Mouse (Mus musculus): ENCODE results near the gene Polr1a. TPM values are rescaled to one million over a fixed set of nuclear protein-coding genes. Genes with fewer than 3 reads are reported as not detected.

Gene Polr1a
- total RNA-seq, 2 experiments from 2014 or later = 32.3 to 35.7 TPM

DNA sequence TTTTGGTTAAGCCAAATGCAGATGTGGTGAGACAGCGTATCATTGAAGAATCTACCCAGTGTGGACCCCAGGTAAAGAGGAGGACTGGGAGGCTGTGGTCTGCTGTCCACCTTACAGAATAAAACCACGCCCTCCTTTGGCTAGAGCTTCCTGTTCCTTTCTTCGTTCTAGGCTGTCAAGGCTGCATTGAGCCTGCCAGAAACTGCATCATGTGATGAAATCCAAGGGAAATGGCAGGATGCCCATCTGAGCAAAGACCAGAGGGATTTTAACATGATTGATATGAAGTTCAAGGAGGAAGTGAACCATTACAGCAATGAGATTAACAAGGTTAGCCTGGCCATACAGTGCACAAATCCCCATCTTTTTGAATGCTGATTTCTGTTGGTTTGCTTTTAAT is 41.7 kb downstream of the Polr1a start:
- DNase-seq = peak; percentile 61

DNA sequence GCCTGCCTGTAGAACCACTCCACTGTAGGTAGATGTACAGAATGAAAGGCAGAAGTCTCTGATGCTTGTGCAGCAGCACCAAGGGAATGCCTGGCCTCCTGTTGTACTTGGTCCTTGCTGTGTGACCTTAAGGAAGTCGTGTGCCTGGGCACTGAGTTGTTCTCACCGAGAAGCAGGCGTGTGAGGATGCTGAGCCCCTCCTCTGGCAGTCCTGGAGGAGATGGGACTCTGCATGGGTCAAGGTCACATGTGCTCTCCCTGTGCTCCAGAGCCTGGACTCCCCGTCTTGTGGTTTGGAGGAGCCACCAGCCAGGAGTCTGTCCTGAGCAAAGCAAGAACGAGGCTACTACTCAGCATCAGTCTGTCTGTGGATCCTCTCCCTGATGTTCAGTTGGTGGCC is 42.3 kb downstream of the Polr1a start:
- DNase-seq = no peak

DNA sequence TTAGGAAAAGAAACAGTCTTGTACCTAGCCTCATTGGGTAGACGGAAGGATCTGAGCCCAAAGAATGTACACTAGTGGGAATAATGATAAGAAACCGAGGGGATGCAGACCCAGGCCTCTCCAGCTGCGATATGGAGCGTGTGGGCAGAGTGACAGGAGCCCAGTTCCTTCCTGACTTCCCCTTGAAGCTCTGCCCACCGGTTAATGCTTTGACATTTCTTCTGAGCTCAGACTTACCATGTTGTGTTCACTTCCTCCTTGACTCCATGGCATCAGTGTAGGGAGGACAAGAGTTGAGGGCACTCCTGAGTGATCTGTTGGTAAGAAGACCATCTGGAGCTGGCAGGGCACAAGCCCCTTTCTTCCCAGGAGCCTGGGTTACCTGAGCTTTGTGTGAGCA is 53.3 kb downstream of the Polr1a start:
- no peak for DNase-seq

DNA sequence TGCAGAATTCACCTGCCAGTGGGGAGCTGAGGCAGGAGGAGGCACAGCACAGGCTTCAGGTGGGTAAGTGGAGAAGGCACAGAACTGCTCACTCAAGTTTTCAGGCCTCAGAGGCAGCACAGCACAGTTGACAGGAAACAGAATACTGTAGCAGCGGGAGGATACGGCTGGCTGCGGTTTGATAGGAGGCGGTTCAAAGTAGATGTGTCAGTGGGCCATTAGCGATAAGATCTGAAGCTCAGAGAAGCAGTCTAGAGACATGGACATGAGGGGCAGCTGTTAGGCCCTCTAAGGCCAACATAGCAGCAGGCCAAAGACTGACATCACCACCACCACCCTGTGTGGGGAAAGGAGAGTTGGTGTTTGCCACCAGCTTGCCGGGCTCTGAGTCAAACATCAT is 53.9 kb downstream of the Polr1a start:
- DNase-seq = no peak

DNA sequence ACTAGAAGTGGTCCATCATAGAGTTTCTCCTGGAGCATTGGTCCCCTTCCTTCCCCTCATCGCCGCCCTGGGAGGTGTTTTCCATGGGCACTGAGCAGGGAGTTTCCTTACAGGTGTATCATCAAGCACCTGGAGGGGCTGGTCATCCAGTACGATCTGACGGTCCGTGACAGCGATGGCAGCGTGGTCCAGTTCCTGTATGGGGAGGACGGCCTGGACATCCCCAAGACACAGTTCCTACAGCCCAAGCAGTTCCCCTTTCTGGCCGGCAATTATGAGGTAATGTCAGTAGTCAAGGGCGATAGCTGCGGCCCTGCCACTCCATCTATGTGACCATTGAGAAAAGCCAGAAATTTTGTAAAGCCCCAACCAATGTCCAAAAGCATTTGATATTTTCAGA is 54.7 kb downstream of the Polr1a start:
- no peak for DNase-seq

DNA sequence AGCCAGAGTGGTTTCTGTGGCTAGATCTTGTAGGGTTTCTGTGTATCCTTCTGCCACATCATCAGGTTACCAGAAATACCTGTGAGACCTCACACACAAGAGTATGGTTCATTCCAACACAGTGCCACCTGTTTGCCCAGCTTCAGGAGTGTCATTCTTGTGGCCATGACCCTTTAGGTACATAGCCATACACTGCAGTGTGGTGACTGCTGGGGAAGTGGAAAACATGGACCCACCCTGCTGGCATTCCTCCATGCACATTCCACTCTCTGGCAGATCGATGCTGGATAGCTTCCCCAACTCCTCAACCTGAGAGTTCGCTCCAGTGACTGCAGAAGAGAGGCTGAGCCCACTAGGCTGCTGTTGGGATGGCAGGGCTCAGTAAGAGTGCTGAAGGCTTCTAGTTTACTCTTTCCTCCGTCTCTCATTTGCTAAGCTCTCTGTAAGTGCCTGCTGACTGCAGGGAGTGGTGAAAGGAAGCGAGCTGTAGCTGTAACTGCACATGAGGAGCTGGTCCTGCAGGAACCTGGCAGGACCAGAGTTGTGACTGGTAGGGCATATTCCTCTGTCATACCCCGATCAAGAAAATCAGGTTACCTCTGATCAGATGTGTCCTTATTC is 57.9 kb downstream of the Polr1a start:
- DNase-seq = no peak

DNA sequence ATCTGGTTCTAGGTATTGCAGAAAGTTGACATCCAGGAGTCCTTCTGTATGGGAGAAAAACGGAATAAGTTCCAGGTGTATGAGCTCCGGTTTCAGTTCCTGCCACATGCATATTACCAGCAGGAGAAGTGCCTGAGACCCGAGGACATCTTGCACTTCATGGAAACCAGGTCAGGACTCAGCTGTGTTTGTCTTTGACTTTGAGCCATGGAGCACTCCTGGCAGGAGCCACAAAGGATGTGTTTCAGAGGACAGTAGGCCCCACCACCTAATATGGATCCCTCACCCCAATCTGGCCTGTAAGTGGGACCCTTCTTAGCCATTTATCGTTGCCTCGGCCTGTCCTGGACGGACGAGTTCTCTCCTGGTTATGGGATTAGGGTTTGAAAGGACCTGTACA is 59.0 kb downstream of the Polr1a start:
- DNase-seq = no peak

DNA sequence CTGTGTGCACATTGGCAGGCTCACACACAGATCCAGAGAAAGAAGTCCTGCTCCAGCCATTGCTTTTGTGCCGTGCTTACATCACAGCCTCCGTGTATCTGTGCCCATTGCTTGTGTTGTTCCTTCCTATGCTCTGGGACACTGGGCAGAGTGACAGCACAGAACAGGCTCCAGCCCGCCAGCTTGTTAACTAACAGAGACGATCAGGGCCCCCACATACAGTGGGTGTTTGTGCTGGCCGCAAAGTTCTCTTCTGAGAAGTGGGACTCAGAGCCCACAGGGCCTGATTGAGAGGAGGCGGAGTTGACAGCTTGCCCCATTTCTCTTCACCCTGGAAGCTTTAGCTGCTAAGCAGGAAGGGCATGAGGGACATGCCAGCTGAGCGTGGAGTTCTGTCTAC is 60.6 kb downstream of the Polr1a start:
- DNase-seq = no peak

DNA sequence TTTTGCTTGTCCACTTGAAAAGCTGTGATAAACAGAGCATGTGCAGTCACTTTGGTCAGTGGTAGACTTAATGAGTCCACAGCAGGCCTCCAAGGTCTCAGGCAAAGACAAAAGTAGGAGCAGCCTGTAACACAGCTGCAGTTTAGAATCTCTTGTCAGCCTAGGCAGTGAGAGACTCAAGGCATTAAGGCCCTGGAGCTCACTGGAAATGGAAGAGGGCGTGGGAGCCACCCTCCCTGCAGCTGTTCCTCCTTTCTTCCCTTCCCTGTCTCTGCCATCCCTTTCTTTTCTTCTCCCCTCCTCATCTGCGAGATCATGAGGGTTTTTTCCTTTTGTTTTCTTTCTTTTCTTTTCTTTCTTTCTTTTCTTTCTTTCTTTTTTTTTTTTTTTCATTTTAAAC is 61.3 kb downstream of the Polr1a start:
- DNase-seq = no peak

DNA sequence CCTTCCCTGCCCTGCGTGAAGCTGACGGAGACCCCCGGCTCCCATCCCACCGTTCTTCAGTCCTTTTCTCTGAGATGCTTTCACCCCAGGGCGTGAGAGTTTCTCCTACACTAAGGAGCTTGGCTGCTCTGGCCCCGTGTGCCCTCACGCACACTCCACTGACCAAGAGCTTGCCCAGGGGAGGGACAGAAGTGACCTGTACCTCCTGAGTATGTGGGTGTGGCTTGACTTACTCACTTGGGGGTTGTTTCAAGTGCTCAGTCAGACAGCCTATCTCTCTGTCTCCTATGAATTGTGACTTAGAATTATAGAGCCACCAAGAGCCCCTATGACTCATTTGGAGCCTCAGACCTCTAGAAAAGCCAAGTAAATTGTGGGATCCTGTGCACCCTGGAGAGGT is 67.7 kb downstream of the Polr1a start:
- DNase-seq = no peak

DNA sequence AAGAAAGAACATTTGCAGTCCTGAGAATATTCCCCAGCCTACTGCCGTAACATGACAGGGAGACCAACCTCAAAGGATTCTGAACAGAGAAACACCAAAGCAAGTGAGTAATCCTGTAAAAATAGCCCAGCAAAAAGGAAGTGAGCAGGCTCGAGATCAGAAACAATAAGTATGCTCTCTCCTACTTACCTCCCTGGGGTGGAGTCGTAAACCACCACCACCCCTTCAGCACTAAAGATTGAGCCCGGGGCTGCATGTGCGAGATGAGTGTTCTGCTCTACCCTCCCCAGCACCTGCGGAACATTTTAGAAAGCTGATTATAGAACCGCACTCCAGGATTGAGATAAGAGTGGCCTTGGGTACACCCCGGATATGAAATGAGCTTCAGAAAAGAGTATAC is 71.3 kb downstream of the Polr1a start:
- DNase-seq = no peak

DNA sequence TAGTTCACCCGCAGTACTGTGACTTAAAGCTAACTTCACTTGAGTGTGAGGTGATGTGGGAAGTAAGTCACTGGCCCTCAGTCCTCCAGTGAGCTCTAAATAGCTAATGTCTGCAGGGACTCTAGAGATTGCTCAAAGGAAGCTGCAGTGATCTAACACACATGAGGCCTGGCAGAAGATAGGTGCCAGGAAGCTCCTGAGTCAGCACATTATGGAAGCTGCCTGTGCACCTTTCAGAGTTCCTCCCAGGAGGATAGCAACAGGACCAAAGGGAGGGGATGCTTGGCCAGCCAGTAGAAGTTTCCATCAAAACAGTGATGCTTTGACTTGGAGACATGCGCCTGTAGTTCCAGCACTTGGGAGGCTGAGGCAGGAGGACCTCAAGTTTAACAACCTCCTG is 71.7 kb downstream of the Polr1a start:
- DNase-seq = no peak

DNA sequence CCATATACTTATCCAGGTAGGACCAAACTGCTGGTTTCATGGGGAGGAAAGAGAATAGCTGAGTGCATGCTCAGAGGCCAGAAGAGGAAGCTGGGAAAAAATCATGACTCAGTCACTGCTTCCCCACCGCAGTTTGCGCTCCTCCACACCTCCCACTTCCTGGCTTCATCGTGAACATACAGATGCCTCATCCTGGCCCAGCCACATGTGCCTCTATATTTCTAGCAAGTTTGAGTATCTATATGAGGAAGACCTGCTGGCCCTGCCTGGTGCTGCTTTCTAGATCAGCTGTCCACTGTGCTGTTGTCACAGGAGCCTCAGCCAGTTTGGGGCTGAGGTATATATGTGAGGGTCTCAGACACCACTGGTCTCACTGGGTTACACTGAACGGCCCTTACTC is 72.6 kb downstream of the Polr1a start:
- DNase-seq = no peak

DNA sequence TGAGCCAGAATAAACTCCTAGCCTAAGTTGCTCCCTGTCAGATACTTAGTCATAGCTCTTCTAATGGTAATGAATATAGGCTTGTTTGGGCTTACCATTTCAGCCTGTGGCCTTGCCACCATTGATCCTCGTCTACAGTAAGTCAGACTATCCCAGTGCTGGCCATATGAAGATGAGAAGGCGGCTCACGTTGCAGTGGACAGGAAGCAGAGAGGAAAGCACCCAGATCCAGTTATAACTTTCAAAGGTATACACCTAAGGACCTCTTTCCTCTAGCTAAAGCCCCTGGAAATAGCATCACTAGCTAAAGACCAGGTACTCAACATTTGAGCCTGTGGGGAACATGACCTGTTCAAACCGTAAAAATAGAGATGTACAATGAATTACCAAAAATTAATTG is 77.1 kb downstream of the Polr1a start:
- DNase-seq = no peak

DNA sequence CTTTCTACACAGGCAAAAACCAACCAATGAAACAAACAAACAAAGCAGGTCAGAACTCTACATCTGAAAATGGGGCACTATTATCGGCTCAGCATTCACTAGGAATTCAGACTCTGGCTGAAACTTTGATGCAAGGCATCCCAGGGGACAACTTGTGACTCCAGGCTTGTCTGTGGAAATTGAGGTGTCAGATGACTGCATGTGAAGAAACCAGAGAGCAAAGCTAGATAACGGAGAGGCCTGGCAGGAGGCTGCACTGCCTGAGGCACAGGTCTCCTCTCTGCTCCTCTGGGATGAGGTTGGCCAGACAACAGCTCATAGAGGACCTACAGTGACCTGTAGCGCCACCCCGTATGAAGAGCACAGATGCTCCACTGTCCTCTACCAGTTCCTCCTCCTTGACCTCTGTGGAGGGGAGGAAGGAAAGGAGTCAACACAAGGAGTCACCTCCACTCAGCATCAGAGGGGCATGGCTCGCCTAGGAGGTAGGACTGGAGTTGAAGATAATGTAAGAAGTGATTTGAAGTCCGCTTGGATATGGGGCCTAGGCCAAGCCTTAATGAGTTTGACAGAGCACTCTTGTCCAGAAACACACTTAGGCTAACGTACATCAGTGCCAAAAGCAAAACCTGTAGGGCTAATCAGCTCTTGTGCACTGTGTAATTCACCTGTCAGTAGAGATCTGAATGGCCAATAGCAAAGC is 78.8 kb downstream of the Polr1a start:
- DNase-seq = peak; percentile 24

DNA sequence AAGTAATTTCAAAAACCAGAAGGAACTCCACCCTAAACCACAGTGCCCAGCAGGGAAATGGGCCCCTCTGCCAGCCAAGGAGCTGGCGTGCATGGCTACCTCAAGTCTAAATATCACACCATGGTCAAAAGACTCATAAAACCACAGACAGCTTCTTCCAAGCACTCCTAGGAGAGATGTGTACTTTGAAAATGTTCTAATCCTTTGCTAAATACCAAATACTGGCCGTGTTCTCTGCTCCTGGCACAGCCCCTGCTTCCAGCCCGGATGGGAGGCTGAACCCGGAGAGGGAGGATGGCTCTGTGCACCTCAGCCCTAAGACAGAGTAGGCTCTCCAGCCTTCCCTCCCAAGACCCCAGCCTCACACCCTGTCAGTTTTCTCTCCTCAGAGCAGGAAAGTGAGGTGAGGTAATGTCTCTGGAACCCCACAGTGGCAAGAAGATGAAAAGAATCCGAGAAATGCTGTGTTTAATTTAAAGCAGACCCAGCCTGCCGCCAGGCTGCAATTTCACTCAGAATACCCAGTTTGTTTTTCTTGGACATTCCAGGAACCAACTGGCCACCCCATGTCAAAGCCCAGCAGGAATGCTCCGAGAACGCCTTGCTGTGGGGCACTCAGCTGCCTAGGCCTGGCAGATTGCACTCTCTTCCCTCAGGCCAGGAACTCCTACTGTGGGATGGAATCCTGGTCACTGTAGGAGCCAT is 80.9 kb downstream of the Polr1a start:
- DNase-seq = no peak

DNA sequence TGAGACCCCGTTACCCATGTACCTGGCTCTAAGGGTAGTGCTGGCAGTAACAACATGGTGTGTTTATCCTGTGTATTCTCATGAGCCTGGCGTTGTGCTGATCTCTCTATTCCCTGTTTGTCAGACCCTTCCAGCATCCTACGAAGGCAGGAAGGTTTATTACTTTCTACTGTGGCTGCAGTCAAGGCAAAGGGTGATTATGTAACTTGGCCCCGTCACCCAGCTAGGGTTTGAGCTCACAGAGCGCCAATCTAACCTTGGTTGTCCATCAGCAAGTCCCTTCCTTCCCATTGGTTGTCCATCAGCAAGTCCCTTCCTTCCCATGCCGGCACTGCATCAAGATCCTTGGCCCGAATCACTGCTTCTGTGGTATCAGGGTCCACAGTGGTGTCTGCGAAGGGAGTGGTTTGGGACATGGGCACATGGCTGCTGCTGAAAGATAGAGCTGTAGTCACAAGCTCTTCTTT is 81.6 kb downstream of the Polr1a start:
- no peak for DNase-seq

DNA sequence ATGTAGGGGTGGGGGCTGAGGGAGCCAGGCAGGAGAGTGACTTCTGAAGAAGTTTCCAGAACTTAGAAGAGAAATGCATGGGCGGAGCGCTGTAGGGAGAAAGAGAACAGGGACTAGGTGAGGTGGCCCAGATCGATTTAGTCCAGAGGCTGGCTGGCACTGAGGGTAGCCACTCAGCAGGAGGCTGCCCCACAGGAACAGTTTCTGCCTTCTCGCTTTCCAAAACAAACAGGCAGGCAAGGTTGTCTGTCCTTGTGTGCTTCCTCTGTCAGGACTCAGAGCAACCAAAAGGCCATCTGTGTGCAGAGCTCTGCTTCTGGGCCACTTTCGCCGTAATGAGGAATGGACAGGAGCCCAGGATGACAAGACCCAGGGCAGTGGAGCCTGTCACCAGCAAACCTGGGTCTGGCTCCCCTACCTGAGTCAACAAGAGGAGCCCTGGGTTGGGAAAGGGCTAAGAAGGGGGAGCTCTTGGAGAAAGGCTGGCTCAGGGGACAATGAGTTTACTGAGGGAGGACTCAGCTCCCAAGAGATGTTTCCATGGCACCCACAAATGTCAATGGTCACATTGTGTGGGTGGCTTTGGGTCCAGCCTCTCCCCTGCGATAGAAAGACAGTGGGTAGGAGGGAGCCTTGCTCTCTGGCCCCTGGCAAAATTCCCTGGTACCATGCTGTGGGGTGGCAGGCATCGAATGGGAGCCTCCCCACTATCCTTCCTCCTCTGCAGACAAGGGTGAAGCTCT is 82.5 kb downstream of the Polr1a start:
- DNase-seq = no peak

DNA sequence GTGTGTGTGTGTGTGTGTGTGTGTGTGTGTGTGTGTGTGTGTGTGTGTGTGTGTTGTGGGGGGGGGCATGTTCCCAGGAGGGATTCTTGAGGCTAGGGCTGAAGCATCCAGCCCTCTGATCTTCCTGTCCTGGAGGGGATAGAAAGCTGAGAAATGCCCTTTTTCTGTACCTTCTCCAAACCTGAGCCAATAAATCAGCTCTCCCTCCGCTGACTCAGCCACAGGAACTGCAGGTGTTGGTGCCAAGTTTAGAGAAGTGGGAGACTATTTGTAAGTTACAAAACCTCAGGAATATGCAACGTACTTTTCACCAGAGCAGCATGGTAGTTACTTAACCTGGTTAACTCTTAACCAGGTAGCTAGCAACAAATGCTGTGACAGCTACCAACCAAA is 83.1 kb downstream of the Polr1a start:
- DNase-seq = no peak

DNA sequence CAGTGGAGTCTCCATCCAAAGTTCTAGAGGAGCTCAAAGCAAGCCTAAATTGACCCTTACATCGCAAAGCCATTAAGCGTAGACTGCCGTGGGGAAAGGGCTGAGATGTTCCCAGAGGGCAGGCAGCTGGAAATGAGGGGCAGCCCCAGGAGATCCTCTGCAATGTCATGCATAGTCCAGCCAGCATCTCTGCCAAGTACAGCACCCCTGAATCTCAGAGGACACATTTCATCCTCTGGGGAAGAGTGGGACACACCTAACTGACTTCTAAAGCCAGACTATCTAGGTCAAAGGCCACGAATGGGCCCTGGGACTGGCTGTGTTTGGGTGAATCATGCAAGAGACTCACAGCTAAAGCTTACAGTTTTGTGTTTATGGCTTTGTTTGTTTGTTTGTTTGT is 85.2 kb downstream of the Polr1a start:
- no peak for DNase-seq

DNA sequence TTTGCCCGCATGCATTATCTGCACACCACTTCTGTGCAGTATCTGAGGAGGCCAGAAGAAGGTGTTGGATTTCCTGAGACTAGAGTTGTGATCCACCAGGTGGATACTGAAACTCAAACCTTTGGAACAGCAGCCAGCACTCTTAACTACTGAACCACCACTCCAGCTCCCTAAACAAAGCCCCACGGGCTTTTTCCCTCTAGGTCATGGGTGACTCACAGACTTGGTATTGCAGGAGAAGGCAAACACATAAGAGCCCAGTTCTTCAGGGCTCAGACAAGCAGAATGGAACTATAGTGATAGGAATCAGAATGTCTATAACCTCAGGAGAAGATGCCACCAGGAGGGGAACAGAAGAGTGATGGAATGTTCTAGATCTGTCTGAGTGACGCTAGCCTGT is 86.2 kb downstream of the Polr1a start:
- no peak for DNase-seq

DNA sequence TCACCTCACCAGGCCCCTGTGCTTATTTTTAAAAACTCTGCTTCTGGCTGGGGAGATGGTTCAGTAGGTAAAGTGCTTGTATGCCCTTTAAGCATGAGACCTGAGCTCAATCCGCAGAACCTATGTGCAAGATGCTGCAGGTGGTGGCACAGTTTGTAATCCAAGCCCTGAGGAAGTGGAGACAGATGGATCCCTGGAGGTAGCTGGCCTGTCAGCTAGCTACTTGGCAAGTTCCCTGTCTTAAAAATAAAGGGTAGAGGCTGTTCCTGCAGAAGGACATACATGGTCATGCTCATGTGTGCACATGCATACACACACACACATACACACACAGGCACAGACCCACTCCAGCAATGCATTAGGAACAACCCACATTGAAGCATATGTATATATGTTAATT is 88.4 kb downstream of the Polr1a start:
- DNase-seq = no peak

DNA sequence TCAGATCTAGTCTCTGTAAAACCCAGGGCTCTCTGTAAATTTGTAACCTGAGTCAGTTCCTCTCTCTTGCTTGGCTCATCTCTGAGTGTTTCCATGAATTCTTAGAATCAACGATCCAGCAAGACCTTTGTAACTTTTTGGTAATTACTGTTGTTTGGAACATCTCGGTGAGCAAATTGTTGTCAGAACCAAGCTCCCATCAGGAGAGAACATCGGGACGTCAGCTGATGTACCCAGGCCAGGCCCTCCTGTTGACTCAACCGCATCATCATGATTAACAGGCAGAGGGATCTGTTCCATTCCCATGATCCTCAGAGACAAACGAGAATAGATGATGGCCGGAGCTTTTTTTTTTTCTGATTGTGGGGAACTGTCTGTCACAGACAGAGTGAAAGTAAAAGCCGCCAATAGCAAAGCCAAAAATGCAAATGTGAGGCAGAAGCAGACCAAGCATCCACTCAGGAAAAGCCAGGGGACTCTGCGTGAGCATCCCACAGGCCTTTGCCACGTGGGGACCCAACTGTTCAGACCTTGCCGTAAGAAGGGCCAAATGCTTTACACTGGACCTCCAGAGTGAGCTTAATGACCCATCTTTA is 91.2 kb downstream of the Polr1a start:
- no peak for DNase-seq
